Mouse (Mus musculus) midbrain, postnatal 0 days (tissue): ENCODE results near the gene Mark4. TPM values are rescaled to one million over a fixed set of nuclear protein-coding genes. Genes with fewer than 3 reads are reported as not detected.

Experiments
- ATAC-seq: fragments of 200-750 bp; cut with Nextera tagmentation; 2 replicates; pipeline ENCODE4 v1.8.0; 2017; ENCODE audit warnings: moderate number of reproducible peaks, mild to moderate bottlenecking, moderate TSS enrichment, moderate library complexity; ENCODE audit not compliant: low FRiP score
- DNase-seq: peaks from one replicate; pipeline ENCODE4 v3.0.0-alpha.2; 2015; ENCODE audit warnings: low spot score
- H3K27ac ChIP-seq: fragments of 300-500 bp; sonication (generic); 2 replicates; pipeline ENCODE4 v1.5.1; 2014; ENCODE audit warnings: low read depth, mild to moderate bottlenecking, low read length, mixed read lengths
- H3K27me3 ChIP-seq: fragments of 300-500 bp; sonication (generic); 2 replicates; pipeline ENCODE4 v1.6.1; 2014; ENCODE audit warnings: low read length, control low read depth, mixed read lengths; ENCODE audit not compliant: insufficient read depth
- H3K36me3 ChIP-seq: fragments of 300-500 bp; sonication (generic); 2 replicates; pipeline ENCODE4 v1.6.1; 2014; ENCODE audit warnings: low read length, control low read depth, mixed read lengths; ENCODE audit not compliant: insufficient read depth
- H3K4me1 ChIP-seq: fragments of 300-500 bp; sonication (generic); 2 replicates; pipeline ENCODE4 v1.6.1; 2014; ENCODE audit warnings: mild to moderate bottlenecking, control low read depth, antibody characterized with exemption, low read length, mixed read lengths; ENCODE audit not compliant: insufficient read depth
- H3K4me2 ChIP-seq: fragments of 300-500 bp; sonication (generic); 2 replicates; pipeline ENCODE4 v1.6.1; 2014; ENCODE audit warnings: low read depth, mild to moderate bottlenecking, low read length, mixed read lengths; ENCODE audit not compliant: poor library complexity, severe bottlenecking
- H3K4me3 ChIP-seq: fragments of 300-500 bp; sonication (generic); 2 replicates; pipeline ENCODE4 v1.5.1; 2014; ENCODE audit warnings: low read depth, mild to moderate bottlenecking, low read length, moderate library complexity
- H3K9ac ChIP-seq: fragments of 300-500 bp; sonication (generic); replicated peaks from 2 replicates; pipeline ENCODE4 v1.6.1; 2014; ENCODE audit warnings: mild to moderate bottlenecking, low read length, moderate library complexity, mixed read lengths; ENCODE audit not compliant: poor library complexity, severe bottlenecking
- H3K9me3 ChIP-seq: fragments of 300-500 bp; sonication (generic); 2 replicates; pipeline ENCODE4 v1.6.1; 2016; ENCODE audit warnings: low read length, control low read depth
- CTCF ChIP-seq: IDR thresholded peaks from 2 replicates; pipeline ENCODE4 v1.5.1; 2016; ENCODE audit warnings: antibody characterized with exemption, mild to moderate bottlenecking
- WGBS: fragments of 180-500 bp; shearing (Covaris S2); extraction: QIAGEN DNeasy Blood & Tissue Kit; methylation state at CpG from one replicate; pipeline ENCODE4 v1.1.7; 2014; 5-methylcytosine and 5-hydroxymethylcytosine counted together
- polyA plus RNA-seq: library from polyadenylated mRNA; unstranded; fragments of >200 nt; fragmentation: Nextera tagmentation; extraction: Ambion mirVana; gene quantifications from 2 replicates; pipeline ENCODE4 v1.2.1, GENCODE M21; 2015
- total RNA-seq: library from RNA; depleted of rRNA; stranded (reverse); fragments of >200 nt; gene quantifications from 2 replicates; pipeline ENCODE4 v1.2.3, GENCODE M21; 2014

The Mark4 gene
- total and polyA plus RNA-seq, 2 experiments from 2014 or later = 17.0 to 68.9 TPM

- peaks cover 5% of the 10 kb centered on the region; the same call in 1 of the 2 replicates for H3K4me1 ChIP-seq
- 9% methylated on average over 28 of the region's 28 CpGs for WGBS
- ATAC-seq = no peak
- H3K9ac ChIP-seq = no peak overlapping the region
- TF ChIP-seq CTCF = no peak
- no peak overlapping the region for H3K27ac ChIP-seq
- 0 out of 2 replicates have a peak overlapping the region, but pooled peaks have one; percentile 5 for H3K4me3 ChIP-seq
- H3K27me3 ChIP-seq = peaks cover 23% of the 10 kb centered on the region
- no peak for DNase-seq
- no peaks in the 10 kb centered on the region for H3K9me3 ChIP-seq
- peaks cover 4% of the 10 kb centered on the region for H3K36me3 ChIP-seq
- H3K4me2 ChIP-seq = peak overlapping the region; percentile 24; the same call in 1 of the 2 replicates
These were observed 38.5 kb downstream of the Mark4 start for GRCm38 (mm10) chr7:19420121-19420520.

- no peak overlapping the region for H3K4me2 ChIP-seq
- ATAC-seq (no peak), DNase-seq (no peak)
- WGBS = 83% methylated on average over 15 of the region's 15 CpGs
- TF ChIP-seq CTCF = no peak
- no peak overlapping the region for H3K4me3 ChIP-seq
- H3K9ac ChIP-seq = no peak overlapping the region
- peaks cover 5% of the 10 kb centered on the region; the same call in 1 of the 2 replicates for H3K4me1 ChIP-seq
- no peak overlapping the region for H3K27ac ChIP-seq
- no peaks in the 10 kb centered on the region for H3K36me3 ChIP-seq
- H3K27me3 ChIP-seq = peaks cover 23% of the 10 kb centered on the region
- no peaks in the 10 kb centered on the region for H3K9me3 ChIP-seq
These were observed 42.0 kb downstream of the Mark4 start for GRCm38 (mm10) chr7:19416590-19416989.

DNA sequence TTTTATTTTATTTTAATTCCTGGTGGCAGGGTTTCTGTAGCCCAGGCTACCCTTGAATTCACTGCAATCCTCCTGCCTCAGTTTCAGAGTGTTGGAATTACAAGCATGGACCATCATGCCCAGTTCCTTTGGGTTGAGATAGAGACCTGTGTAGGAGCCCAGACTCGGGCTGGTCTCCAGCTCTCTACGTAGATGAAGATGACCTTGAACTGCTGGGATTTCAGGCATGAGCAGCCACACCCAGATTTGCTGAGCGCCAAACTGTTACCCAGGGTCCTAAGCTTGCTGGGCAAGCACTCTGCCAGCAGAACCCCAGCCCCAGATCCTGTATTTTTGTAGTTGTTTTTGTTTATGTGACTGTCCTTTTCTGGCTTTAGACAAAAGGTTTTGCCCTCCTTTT, 45.1 kb downstream of the Mark4 start:
- Histone ChIP-seq H3K9ac (no peak overlapping the region), H3K4me1 (no peaks in the 10 kb centered on the region), H3K36me3 (no peaks in the 10 kb centered on the region), H3K4me2 (no peak overlapping the region), H3K9me3 (no peaks in the 10 kb centered on the region), H3K27me3 (peaks cover 6% of the 10 kb centered on the region; the same call in 1 of the 2 replicates), H3K27ac (no peak overlapping the region), H3K4me3 (no peak overlapping the region)
- no peak for ATAC-seq
- WGBS = 87% methylated on average over 3 of the region's 3 CpGs
- DNase-seq = no peak
- no peak for TF ChIP-seq CTCF

GRCm38 (mm10) chr7:19411783-19412182, 46.8 kb downstream of the Mark4 start:
- TF ChIP-seq CTCF = no peak
- Histone ChIP-seq H3K4me3 (no peak overlapping the region), H3K4me2 (no peak overlapping the region), H3K4me1 (no peaks in the 10 kb centered on the region), H3K36me3 (no peaks in the 10 kb centered on the region), H3K27ac (no peak overlapping the region), H3K9ac (no peak overlapping the region), H3K9me3 (no peaks in the 10 kb centered on the region), H3K27me3 (peaks cover 5% of the 10 kb centered on the region; the same call in 1 of the 2 replicates)
- ATAC-seq (no peak), DNase-seq (no peak)
- WGBS = 85% methylated on average over 5 of the region's 5 CpGs

DNA sequence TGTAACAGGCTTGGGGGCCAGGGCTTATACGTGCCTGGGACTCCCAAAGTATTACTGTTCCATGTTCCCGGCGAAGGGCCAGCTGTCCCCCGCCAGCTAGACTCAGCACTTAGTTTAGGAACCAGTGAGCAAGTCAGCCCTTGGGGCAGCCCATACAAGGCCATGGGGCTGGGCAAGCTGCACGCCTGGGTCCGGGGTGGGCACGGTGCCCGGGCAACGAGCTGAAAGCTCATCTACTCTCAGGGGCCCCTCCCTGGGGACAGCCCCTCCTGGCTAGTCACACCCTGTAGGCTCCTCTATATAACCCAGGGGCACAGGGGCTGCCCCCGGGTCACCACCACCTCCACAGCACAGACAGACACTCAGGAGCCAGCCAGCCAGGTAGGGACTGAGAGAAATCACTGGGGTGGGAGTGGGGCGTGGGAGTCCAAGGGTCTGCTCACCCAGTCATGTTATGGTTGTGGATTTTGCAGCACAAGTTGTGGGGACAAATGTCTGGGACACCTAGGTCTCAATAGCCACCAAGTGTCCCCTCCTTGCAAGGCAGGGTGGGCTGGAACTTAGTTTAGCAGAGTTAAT, 47.8 kb downstream of the Mark4 start:
- 75% methylated on average over 11 of the region's 11 CpGs for WGBS
- H3K9ac ChIP-seq = no peak overlapping the region
- TF ChIP-seq CTCF = no peak

GRCm38 (mm10) chr7:19409753-19410152, 48.9 kb downstream of the Mark4 start:
- DNase-seq (no peak), ATAC-seq (0 out of 2 replicates have a peak, but pooled peaks have one; percentile 22)
- TF ChIP-seq CTCF = no peak
- Histone ChIP-seq H3K4me3 (no peak overlapping the region), H3K27me3 (peaks cover 3% of the 10 kb centered on the region; the same call in 1 of the 2 replicates), H3K4me1 (no peaks in the 10 kb centered on the region), H3K9ac (no peak overlapping the region), H3K27ac (no peak overlapping the region), H3K4me2 (no peak overlapping the region), H3K9me3 (no peaks in the 10 kb centered on the region), H3K36me3 (no peaks in the 10 kb centered on the region)
- 59% methylated on average over 6 of the region's 6 CpGs for whole genome bisulfite sequencing

More for the DNA sequence above, 47.8 kb downstream of the Mark4 start:
- Histone ChIP-seq H3K4me2 (no peak overlapping the region), H3K9me3 (no peaks in the 10 kb centered on the region), H3K4me3 (no peak overlapping the region), H3K27me3 (0 out of 2 replicates have a peak, but pooled peaks cover 3% of the 10 kb centered on the region), H3K36me3 (no peaks in the 10 kb centered on the region), H3K4me1 (no peaks in the 10 kb centered on the region), H3K27ac (no peak overlapping the region)
- ATAC-seq (no peak), DNase-seq (no peak)
